Mouse (Mus musculus) right cerebral cortex, adult 2 months (tissue): ENCODE results near the gene S1pr2.
A peak's percentile ranks its signal among the peaks of the same experiment; 100 is the strongest.
"Not testable (repeated sequence)": the region's sequence is repeated elsewhere in the genome, so short reads cannot be mapped to it uniquely, and the experiment has no call there.

Source experiments
- DNase-seq, 2 experiments: peaks; one replicate each; pipeline ENCODE4 v3.0.0; 2021 to 2022; ENCODE audit warnings: low spot score in 2 of 2

The S1pr2 gene

DNA sequence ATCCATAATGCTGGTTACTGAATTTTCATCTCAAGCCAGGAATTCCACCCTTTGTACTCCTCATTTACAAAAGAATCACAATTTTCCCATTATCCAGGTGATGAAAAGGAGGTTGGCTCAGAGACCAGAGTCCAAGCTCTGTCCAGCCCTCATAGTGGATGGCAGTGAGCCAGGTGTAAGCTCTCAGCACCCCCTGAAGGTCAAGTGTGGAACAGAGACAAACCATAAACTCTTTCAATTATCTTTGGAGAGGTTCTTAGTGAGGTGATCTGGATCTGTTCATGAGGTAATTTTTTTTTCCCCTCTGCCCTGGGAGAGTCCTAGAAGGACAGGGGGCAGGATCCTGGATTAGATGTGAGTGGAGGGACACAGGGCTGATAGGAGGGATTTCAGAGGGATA lies 24.2 kb upstream of the S1pr2 start:
- DNase-seq = no peak

GRCm38 (mm10) chr9:20998337-20998736 lies 21.8 kb upstream of the S1pr2 start:
- DNase-seq = not testable (repeated sequence)

- DNase-seq = no peak
Measured at GRCm38 (mm10) chr9:20997065-20997464, 20.5 kb upstream of the S1pr2 start.

- no peak for DNase-seq
Measured at GRCm38 (mm10) chr9:20995069-20995468, 18.5 kb upstream of the S1pr2 start.

- DNase-seq = no peak
Measured at GRCm38 (mm10) chr9:20993165-20993898, 16.8 kb upstream of the S1pr2 start.

DNA sequence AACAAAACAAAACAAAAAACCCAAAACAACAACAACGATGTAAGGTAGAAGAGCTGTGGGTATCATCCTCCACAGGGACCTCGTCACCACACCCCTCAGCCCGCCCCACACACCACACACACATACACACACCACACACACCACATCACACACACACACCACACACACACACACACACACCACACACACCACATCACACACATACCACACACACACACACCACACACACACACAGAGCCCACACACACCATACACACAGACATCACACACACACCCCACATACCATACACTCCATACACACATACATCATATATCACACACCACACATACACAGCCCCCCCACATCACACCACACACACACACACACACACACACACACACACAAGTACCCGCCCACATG lies 15.0 kb upstream of the S1pr2 start:
- DNase-seq = no peak

GRCm38 (mm10) chr9:20990861-20991260 lies 14.3 kb upstream of the S1pr2 start:
- DNase-seq = no peak

GRCm38 (mm10) chr9:20987953-20988352 lies 11.4 kb upstream of the S1pr2 start:
- no peak for DNase-seq

GRCm38 (mm10) chr9:20986952-20987686 lies 10.5 kb upstream of the S1pr2 start:
- no peak for DNase-seq

DNA sequence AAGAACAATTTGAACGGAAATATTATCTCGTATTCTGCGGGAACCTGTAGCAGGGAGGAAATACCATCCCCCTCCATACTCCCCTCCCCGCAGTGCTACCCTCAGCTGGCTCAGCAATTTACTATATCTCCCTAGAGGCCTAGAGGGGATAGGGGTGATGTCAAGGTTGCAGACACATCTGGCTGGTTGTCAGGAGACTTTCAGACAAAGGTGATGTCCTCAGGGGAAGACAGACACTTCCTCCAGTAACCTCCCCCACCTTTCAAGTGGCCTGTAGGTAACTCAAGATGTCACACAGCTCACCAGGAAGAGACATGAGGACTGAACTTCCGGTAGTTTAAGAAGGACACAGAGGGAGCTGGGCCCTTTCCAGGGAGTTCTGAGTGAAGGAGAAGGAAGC lies 6.6 kb upstream of the S1pr2 start:
- DNase-seq = no peak

GRCm38 (mm10) chr9:20982171-20982570 lies 5.6 kb upstream of the S1pr2 start:
- no peak for DNase-seq

GRCm38 (mm10) chr9:20979769-20980168 lies 3.2 kb upstream of the S1pr2 start:
- DNase-seq = no peak

DNA sequence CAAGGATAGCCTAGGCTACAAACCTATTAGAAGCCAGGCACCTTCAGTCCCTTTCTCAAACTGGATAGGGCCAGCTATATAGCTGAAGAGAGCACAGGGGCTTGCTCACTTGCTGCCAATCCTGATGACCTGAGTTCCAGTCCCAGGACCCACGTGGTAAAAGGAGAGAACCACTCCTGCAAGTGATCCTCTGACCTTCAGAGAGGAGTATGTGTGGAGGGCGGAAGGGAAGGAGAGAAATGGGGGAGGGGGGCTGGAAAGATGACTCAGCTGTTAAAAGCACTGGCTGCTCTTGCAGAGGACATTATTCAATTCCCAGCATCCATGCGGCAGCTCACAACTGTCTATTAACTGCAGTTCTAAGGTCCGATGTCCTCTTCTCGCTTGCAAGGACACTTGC lies 2.6 kb upstream of the S1pr2 start:
- no peak for DNase-seq

- DNase-seq = no peak
Measured at GRCm38 (mm10) chr9:20978409-20979095, 2.0 kb upstream of the S1pr2 start.

- no peak for DNase-seq
Measured at GRCm38 (mm10) chr9:20976961-20977689, 544 bp upstream of the S1pr2 start.

GRCm38 (mm10) chr9:20975431-20976215 lies 958 bp downstream of the S1pr2 start:
- DNase-seq = peak in 1 of 2 experiments; percentile 25

- DNase-seq = no peak
Measured at GRCm38 (mm10) chr9:20973682-20974075, 2.9 kb downstream of the S1pr2 start.

DNA sequence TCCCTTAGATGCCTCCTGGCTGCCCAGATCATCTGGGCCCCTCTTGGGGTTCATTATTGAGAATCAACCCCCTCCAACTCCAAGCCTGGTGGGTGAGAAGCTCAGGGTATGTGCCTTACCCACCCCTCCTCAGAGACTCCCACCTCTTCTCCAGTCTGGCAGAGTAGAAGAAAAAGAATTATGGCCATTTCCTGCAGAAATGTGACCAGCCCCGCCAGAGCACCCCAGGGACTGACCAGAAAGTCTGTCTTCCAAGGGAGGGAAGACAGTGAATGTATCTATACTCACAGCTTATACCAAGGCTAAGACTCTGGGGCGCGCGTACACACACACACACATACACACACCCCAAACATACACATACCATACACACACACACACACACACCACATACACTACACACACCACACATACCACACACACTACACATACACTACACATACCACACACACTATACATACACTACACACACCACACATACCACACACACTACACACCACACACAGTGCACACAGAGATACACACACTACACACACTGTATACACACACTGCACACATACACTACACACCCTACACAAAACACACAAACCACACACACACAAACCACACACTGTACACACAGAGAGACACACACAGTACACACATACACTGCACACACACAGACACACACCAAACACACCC lies 3.4 kb downstream of the S1pr2 start:
- DNase-seq = no peak

GRCm38 (mm10) chr9:20972141-20972992 lies 4.2 kb downstream of the S1pr2 start:
- peak; percentile 65 to 67 for DNase-seq

- no peak for DNase-seq
Measured at GRCm38 (mm10) chr9:20971751-20972140, 4.8 kb downstream of the S1pr2 start.
